8 mouse cellular contexts compared by ENCODE assay signal in genomic region chr13:21911147-21911546, GRCm38 (mm10). TPM values are rescaled to one million over a fixed set of nuclear protein-coding genes. Genes with fewer than 3 reads are reported as not detected.
DNase-seq lines count a peak whose midpoint lies in the region; ATAC-seq and TF ChIP-seq lines count a peak whose summit lies in the region.

No protein-coding gene starts in this region.

- DNase-seq in kidney, adult 9 months, result no peak
- DNase-seq in embryo, embryonic 10.5 days (ENCODE audit: low spot score), result peak; percentile 91
- DNase-seq in neural tube, embryonic 10.5 days (ENCODE audit: extremely low spot score, low spot score), result peak; percentile 83
- DNase-seq in ovary, postnatal 14 days (ENCODE audit: low spot score), result no peak
- no peak for DNase-seq in frontal cortex, postnatal 10 days (ENCODE audit: low spot score in 2 of 2)

- no peak for ATAC-seq in kidney, embryonic 16.5 days (ENCODE audit: low FRiP score, low TSS enrichment)
- no peak for ATAC-seq in hindbrain, embryonic 16.5 days

- H3K36me3 ChIP-seq in kidney, embryonic 16.5 days (ENCODE audit: insufficient read depth, low read length), result no peaks in the 10 kb centered on the region
- H3K36me3 ChIP-seq in C2C12 (ENCODE audit: control insufficient read depth, insufficient read depth), result no peaks in the 10 kb centered on the region
- H3K36me3 ChIP-seq in hindbrain, embryonic 16.5 days (ENCODE audit: control insufficient read depth, insufficient read depth, low read length), result no peaks in the 10 kb centered on the region

- 7% methylated on average over 17 of the region's 17 CpGs for WGBS in kidney, embryonic 16.5 days
- WGBS in hindbrain, embryonic 16.5 days, result 6% methylated on average over 17 of the region's 17 CpGs

- H3K4me1 ChIP-seq in kidney, embryonic 16.5 days (ENCODE audit: insufficient read depth, low read length), result peaks cover 6% of the 10 kb centered on the region
- H3K4me1 ChIP-seq in hindbrain, embryonic 16.5 days (ENCODE audit: control insufficient read depth, insufficient read depth, low read depth, low read length), result no peaks in the 10 kb centered on the region

- peaks cover 7% of the 10 kb centered on the region; the same call in 1 of the 2 replicates for H3K27me3 ChIP-seq in kidney, embryonic 16.5 days (ENCODE audit: insufficient read depth, low read length)
- no peaks in the 10 kb centered on the region for H3K27me3 ChIP-seq in C2C12 (ENCODE audit: control insufficient read depth, insufficient read depth, insufficient read length)
- H3K27me3 ChIP-seq in hindbrain, embryonic 16.5 days (replicated peaks; ENCODE audit: control insufficient read depth, insufficient read depth, low read length), result peaks cover 12% of the 10 kb centered on the region

- no peaks in the 10 kb centered on the region for H3K79me3 ChIP-seq in C2C12 (ENCODE audit: low read depth)

- H3K27ac ChIP-seq in kidney, embryonic 16.5 days (ENCODE audit: low read length), result no peak overlapping the region
- H3K27ac ChIP-seq in hindbrain, embryonic 16.5 days (ENCODE audit: low read depth, low read length), result no peak overlapping the region

- no peaks in the 10 kb centered on the region for H3K9me3 ChIP-seq in kidney, embryonic 16.5 days (ENCODE audit: low read length)
- no peaks in the 10 kb centered on the region for H3K9me3 ChIP-seq in hindbrain, embryonic 16.5 days (ENCODE audit: control insufficient read depth, low read length)

- peak overlapping the region; percentile 35 for H3K4me2 ChIP-seq in kidney, embryonic 16.5 days (replicated peaks; ENCODE audit: low read depth, low read length)
- H3K4me2 ChIP-seq in hindbrain, embryonic 16.5 days (ENCODE audit: low read length), result peak overlapping the region; percentile 14

- no peak for TF ChIP-seq CTCF in C2C12 (IDR thresholded peaks at IDR 0.05; ENCODE audit: control insufficient read depth, insufficient read depth, insufficient read length)

- no peak overlapping the region for H3K9ac ChIP-seq in kidney, embryonic 16.5 days (replicated peaks; ENCODE audit: low read length)
- H3K9ac ChIP-seq in hindbrain, embryonic 16.5 days (ENCODE audit: low read depth, low read length), result no peak overlapping the region

- H3K4me3 ChIP-seq in kidney, embryonic 16.5 days (ENCODE audit: low read length), result peak overlapping the region; percentile 37
- peak overlapping the region; percentile 27 for H3K4me3 ChIP-seq in C2C12 (ENCODE audit: insufficient read depth, poor library complexity, severe bottlenecking)
- H3K4me3 ChIP-seq in hindbrain, embryonic 16.5 days (ENCODE audit: low read length), result peak overlapping the region; percentile 19

- H3K79me2 ChIP-seq in C2C12 (ENCODE audit: control insufficient read depth, insufficient read depth), result no peaks in the 10 kb centered on the region

- no peak overlapping the region for H3ac ChIP-seq in C2C12 (ENCODE audit: control insufficient read depth, insufficient read length, low read depth)

TF ChIP-seq in C2C12, 6 proteins besides CTCF, POLR2A, EP300 and RAD21:
- TF ChIP-seq MAX (IDR thresholded peaks at IDR 0.05) (no peak), FOSL1 (IDR thresholded peaks at IDR 0.05; ENCODE audit: insufficient read depth, low read length, poor library complexity, severe bottlenecking) (no peak), MYOG (IDR thresholded peaks at IDR 0.05; ENCODE audit: control insufficient read depth, extremely low read depth, insufficient read length) (no peak), CEBPB (IDR thresholded peaks at IDR 0.05; ENCODE audit: low read depth) (no peak), USF1 (IDR thresholded peaks at IDR 0.05; ENCODE audit: low read depth) (no peak), MYOD1 (IDR thresholded peaks at IDR 0.05; ENCODE audit: control insufficient read depth, insufficient read length, low read depth) (no peak)

RNA-seq across cellular contexts. Expression of gene Zfp184, which starts 33.7 kb away (rescaled TPM):
- 11.6 and 13.7 TPM in 2 replicates for polyA plus RNA-seq in kidney, embryonic 16.5 days (2015; fragmentation: Nextera tagmentation; extraction: Ambion mirVana)
- 1.4 TPM for polyA plus RNA-seq in C2C12 (2012; fragmentation: generic; extraction: Trizol)
- polyA plus RNA-seq in hindbrain, embryonic 16.5 days (2015; fragmentation: Nextera tagmentation; extraction: Ambion mirVana), result 10.6 and 12.4 TPM in 2 replicates

Comparison
In these comparisons a context has a peak if more than half of its experiments do, and no peak if none do; other contexts are left out.
1. DNase-seq: peak in embryo, embryonic 10.5 days (single experiment) and neural tube, embryonic 10.5 days (single experiment); none in kidney, adult 9 months (single experiment), ovary, postnatal 14 days (single experiment) and frontal cortex, postnatal 10 days (0 of 2).
2. Peak in every context shown above with its lines, with median percentiles within 50 percentile points of each other: H3K4me3 ChIP-seq.